Mouse (Mus musculus) gonadal fat pad, adult 2 months (tissue): ENCODE measurements around the gene Tmem214. TPM values are rescaled to one million over a fixed set of nuclear protein-coding genes. Genes with fewer than 3 reads are reported as not detected.

Experiments used
- DNase-seq: peaks from one replicate; pipeline ENCODE4 v3.0.0-alpha.2; 2012; ENCODE audit warnings: low read depth
- polyA plus RNA-seq: library from polyadenylated mRNA; depleted of rRNA; stranded (reverse); fragments of >200 nt; gene quantifications from 2 replicates; pipeline ENCODE4 v1.2.3, GENCODE M21; 2012; rRNA removed

Tmem214 gene
- polyA plus RNA-seq: 82.4 and 97.4 TPM in 2 replicates

DNA sequence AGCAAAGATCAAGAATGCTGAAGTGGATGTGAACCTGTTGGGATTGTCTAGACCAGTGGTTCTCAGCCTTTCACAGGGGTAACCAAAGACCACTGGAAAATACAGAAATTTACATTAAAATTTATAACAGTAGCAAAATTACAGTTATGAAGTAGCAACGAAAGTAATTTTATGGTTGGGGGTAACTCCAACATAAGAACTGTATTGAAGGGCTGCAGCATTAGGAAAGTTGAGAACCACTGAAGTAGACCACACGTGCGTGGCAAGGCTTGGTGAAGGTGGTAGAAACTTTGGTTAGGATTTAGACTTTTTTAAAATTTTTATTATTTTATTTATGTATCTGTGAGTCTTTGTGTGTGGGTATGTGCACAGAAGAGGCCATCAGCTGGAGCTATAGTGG lies at the start of gene Tmem214:
Tmem214 (plus strand) TSS at position 301 of the 400 bp plus-strand sequence.
- DNase-seq: no peak

- DNase-seq: no peak
Measured at GRCm38 (mm10) chr5:30818758-30819309, 49.0 kb upstream of the Tmem214 start.

- no peak for DNase-seq
Measured at GRCm38 (mm10) chr5:30822689-30823088, 45.1 kb upstream of the Tmem214 start.

GRCm38 (mm10) chr5:30823091-30823490 lies 44.7 kb upstream of the Tmem214 start:
- no peak for DNase-seq

- DNase-seq: no peak
Measured at GRCm38 (mm10) chr5:30824124-30824988, 43.5 kb upstream of the Tmem214 start.

DNA sequence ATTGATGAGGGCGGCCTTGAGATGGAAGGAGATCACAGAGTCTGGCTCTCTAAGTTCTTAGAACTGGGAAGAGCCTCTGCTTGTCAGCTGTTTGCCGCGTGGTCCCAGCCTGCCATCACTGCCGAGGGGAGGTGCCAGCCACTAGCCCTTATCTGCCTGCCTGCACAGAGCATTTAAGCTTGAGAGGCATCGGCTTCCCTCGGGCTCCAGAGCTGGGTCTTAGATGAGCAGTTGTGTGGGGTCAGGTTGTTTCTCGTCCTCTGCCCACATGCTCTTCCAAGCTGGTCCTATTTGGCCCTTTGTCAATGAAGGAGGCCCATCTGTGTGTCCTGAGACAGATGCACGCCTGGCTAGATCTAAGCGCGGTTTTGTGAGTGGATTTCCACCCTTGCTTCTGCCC lies 42.6 kb upstream of the Tmem214 start:
- no peak for DNase-seq

DNA sequence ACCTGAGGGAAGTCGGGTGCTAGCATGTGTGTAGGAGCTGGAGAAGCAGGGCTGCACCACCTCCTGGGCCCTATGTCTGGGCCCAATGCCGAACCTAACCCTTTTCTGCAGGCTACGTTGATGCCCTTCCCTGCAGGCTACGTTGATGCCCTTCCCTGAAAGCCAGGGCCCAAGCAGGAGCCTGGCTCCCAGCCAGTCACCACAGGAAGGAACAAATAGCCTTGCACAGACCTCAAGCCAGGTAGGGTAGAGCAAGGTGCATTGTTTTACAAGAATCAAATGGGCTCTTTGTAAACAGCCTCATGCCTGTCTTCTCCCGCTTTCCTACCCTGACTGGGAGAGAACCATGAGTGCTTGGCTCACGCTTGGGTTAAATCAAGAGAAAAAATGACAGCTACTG lies 42.0 kb upstream of the Tmem214 start:
- no peak for DNase-seq

DNA sequence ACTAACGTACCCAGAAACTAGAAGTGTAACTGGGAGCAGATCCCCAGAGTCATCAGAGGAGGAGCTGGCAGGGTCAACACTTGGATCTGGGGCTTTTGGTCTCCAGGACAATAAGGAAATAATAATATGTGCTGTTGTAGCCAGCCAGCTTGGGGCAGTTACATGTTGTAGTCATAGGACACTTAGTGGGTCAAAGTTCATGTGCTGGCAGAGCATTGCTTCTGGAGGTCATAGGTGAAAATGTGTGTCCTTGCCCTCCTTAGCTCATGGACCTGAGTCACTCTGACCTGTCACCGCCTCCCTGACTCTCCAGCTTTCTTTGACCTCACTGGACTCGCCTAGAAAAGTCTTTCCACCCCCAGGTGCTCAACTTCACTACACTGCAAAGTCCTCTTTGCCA lies 34.4 kb upstream of the Tmem214 start:
- no peak for DNase-seq

- no peak for DNase-seq
Measured at GRCm38 (mm10) chr5:30839731-30840130, 28.1 kb upstream of the Tmem214 start.

DNA sequence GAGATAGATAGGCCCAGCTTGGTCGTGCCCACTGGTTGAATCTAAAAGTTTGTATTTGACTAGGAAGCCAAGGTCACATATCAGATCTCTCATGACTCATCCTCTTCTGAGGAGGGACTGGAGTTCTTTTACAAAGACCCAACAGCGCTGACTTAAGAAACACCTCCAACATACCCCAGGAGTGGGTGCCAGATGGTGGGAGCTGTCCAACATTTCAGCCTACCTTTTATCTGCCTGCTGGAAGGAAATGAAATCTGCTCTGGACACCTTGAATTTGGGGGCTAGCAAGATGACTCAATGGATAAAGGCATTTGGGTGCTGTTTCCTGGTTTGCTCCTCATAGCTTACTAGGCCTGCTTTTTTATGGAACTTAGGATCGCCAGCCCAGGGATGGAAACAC lies 25.9 kb upstream of the Tmem214 start:
- DNase-seq: no peak

GRCm38 (mm10) chr5:30849891-30850555 lies 17.8 kb upstream of the Tmem214 start:
- no peak for DNase-seq

DNA sequence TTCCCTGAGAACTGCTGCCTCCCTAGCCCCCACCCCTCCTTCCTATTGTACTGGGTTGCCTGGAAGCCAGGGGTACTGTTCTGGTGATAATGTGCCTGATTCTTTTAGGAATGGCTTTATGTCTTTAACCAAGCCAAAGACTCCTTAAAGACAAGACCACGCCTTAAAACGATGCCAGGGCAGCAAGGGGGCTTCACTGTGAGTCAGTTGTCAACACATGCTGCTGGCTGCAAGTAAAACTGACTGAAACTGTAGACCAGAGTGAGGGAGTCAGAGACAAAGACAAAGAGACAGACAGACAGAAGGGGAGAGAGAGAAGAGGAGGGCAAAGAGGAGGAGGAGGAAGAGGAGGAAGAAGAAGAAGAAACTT lies 17.3 kb upstream of the Tmem214 start:
- no peak for DNase-seq

- DNase-seq: no peak
Measured at GRCm38 (mm10) chr5:30853522-30853921, 14.3 kb upstream of the Tmem214 start.

DNA sequence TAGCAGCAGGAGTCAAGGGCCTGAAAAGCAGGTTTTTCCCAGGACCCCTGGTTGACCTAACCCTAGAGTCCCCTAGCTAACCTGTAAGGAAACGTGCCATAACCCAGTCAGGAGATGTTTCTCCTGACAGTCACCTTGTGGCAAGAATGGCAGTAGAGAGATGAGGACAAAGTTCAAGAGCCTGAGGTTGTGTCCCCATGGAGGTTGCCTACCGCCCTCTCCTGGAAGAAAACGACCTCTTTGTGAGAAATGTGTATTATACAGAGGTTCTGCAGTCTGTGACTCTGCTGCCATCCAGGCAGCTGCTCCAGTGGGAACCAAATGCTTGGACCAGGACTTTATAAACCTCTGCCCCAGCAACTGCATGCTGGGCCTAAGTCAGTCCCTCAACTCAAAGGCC lies 12.1 kb upstream of the Tmem214 start:
- no peak for DNase-seq

DNA sequence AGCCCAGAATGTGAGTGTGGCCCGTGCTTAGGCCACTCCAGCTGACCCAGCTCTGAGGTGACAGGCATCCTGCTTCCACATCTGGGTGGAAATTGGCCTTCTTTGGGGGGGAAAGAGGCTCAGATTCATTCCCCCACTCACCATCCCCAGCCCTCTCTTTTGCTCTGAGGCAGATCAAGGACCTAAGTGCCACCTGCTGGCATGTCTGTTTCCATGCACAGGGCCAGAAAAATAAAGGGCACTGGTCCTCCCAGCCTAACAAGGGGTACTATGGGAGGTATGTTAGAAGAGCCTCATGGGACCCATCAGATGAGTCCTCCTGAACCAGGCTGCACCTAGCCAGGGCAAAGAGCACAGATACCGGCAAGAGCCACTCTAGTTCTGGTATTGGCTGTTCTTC lies 11.7 kb upstream of the Tmem214 start:
- no peak for DNase-seq

DNA sequence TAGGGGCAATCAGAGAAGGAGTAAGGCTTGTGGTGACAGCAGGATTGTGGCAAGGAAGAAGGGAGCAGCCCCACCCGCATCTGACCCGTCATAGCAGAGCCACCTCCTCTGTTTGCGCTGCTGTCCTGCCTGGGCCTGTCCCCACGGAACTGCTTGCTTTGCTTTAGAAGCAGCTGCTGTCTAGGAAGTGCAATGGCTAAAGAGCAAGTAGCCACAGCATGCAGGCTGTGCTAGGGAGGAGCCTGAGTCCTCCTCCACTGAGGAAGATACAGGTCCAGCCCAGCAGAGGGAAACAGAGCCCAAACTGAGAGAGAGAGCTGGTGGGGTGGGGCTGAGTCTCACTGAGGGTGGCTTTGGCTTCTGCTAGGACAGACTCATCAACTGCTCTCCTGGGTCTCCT lies 4.0 kb upstream of the Tmem214 start:
- no peak for DNase-seq

DNA sequence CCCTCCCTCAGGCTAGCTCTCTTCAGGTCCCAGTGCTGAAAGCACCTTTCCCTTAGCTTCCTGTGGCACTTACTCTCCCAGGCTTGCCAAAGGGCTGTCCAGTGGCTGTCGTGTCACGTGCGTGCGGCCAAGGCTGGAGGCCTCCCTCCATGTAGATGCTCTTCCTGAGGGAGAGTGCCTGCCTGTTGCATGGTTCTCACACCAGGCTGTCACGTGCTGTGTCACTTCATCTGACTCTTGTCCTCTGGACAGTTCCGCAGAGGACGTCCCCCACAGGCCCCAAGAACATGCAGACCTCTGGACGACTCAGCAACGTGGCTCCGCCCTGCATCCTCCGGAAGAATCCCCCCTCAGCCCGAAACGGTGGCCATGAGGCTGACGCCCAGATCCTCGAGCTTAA lies 3.5 kb upstream of the Tmem214 start:
- no peak for DNase-seq

DNA sequence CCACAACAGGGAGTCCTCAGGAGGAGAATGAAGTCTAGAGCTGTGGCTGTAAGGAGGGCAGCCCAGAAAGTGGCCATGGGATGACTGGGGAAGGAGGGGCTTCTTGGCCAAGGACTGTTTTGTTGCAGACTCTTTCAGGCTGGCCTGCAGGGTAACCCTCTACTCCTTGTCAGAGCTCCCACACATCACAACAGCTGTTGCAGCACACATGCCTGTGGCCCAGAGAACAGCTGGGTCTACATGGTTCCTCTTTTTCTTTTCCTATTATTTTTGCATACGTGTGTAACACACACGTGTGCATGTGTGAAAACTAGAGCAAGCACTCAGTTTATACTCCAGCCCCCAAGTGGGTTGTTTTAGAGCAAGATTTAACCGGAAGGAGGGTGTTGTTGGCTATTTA lies 941 bp upstream of the Tmem214 start:
- no peak for DNase-seq

GRCm38 (mm10) chr5:30868981-30869380 lies 1.2 kb downstream of the Tmem214 start:
- DNase-seq: no peak

- no peak for DNase-seq
Measured at GRCm38 (mm10) chr5:30869405-30870130, 1.8 kb downstream of the Tmem214 start.

- DNase-seq: no peak
Measured at GRCm38 (mm10) chr5:30870131-30870406, 2.3 kb downstream of the Tmem214 start.

DNA sequence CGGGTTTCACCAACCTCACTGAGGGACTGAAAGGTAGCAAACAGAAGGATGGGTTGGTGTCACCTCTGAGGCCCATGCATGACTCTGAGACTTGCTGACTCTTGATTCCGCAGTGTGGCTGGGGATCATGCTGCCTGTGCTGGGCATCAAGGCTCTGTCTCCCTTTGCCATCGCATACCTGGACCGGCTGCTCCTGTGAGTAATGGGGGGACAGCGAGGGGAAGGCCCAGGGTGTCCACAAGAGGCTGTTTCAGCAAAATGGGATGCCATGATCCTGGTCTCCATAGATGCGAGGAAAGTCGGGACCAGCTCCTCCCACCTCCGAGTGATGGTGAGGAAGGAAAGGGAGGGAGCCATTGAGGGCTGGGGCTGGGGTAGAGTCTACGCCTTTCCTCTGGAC lies 4.8 kb downstream of the Tmem214 start:
- DNase-seq: no peak

GRCm38 (mm10) chr5:30874365-30874764 lies 6.6 kb downstream of the Tmem214 start:
- no peak for DNase-seq
